Mouse (Mus musculus) megakaryocyte-erythroid progenitor cell, adult 5 weeks (primary cell): ENCODE measurements around the gene Hps6. TPM values are rescaled to one million over a fixed set of nuclear protein-coding genes. Genes with fewer than 3 reads are reported as not detected.

Source experiments
- polyA plus RNA-seq: library from polyadenylated mRNA; stranded (reverse); fragments of >175 nt; gene quantifications from 2 replicates; pipeline ENCODE4 v1.2.3, GENCODE M21; 2012

Hps6 gene
- polyA plus RNA-seq = 15.6 and 16.4 TPM in 2 replicates

GRCm38 (mm10) chr19:46003371-46004226 is at the start of gene Hps6:
Gene Hps6 (plus strand): TSS chr19:46003508.

GRCm38 (mm10) chr19:45997785-45998693 is 5.3 kb upstream of the Hps6 start, which contains the start of gene Armh3:
Gene Armh3 (minus strand): TSS chr19:45998488.

GRCm38 (mm10) chr19:46044271-46044992 is 41.1 kb downstream of the Hps6 start, which contains the start of gene Pprc1:
Gene Pprc1 (plus strand): TSS chr19:46044886.

GRCm38 (mm10) chr19:46044993-46045695 is 41.8 kb downstream of the Hps6 start, which contains the start of gene Ldb1:
Gene Ldb1 (minus strand): TSS chr19:46045214.

Other genes with a start within 250 kb of the Hps6 start
- gene Mgea5, start 219.7 kb upstream of the Hps6 start, polyA plus RNA-seq = 28.3 and 34.3 TPM in 2 replicates
- 0.27 and 0.37 TPM in 2 replicates for gene Kcnip2, start 187.4 kb upstream of the Hps6 start, polyA plus RNA-seq
- gene Armh3, start 5.0 kb upstream of the Hps6 start, polyA plus RNA-seq = 2.3 and 2.8 TPM in 2 replicates
- 46.1 and 67.5 TPM in 2 replicates for gene Pprc1, start 41.4 kb downstream of the Hps6 start, polyA plus RNA-seq
- 582 and 737 TPM in 2 replicates for gene Ldb1, start 41.7 kb downstream of the Hps6 start, polyA plus RNA-seq
- gene Nolc1, start 72.4 kb downstream of the Hps6 start, polyA plus RNA-seq = 97.7 and 126 TPM in 2 replicates
- gene Elovl3, start 128.4 kb downstream of the Hps6 start, polyA plus RNA-seq = 0.06 TPM in 1 of 2 replicates, not detected in the other
- 0.13 and 0.25 TPM in 2 replicates for gene Pitx3, start 144.8 kb downstream of the Hps6 start, polyA plus RNA-seq
- 341 and 366 TPM in 2 replicates for gene Gbf1, start 149.0 kb downstream of the Hps6 start, polyA plus RNA-seq